Mouse (Mus musculus) hindbrain, embryonic 15.5 days (tissue): ENCODE results near the gene Pecr. TPM values are rescaled to one million over a fixed set of nuclear protein-coding genes. Genes with fewer than 3 reads are reported as not detected.
"Not testable (repeated sequence)": the region's sequence is repeated elsewhere in the genome, so short reads cannot be mapped to it uniquely, and the experiment has no call there.

Experiments used
- ATAC-seq: fragments of 200-750 bp; cut with Nextera tagmentation; 2 replicates; pipeline ENCODE4 v1.8.0; 2017; ENCODE audit warnings: low read depth, moderate number of reproducible peaks, moderate TSS enrichment; ENCODE audit not compliant: low FRiP score
- H3K27ac ChIP-seq: fragments of 300-500 bp; sonication (generic); replicated peaks from 2 replicates; pipeline ENCODE4 v1.5.1; 2015; ENCODE audit warnings: mild to moderate bottlenecking, inconsistent platforms
- H3K27me3 ChIP-seq: fragments of 300-500 bp; sonication (generic); 2 replicates; pipeline ENCODE4 v1.6.1; 2015; ENCODE audit warnings: control low read depth, inconsistent platforms
- H3K36me3 ChIP-seq: fragments of 300-500 bp; sonication (generic); 2 replicates; pipeline ENCODE4 v1.6.1; 2015; ENCODE audit warnings: control low read depth, inconsistent platforms
- H3K4me1 ChIP-seq: fragments of 300-500 bp; sonication (generic); replicated peaks from 2 replicates; pipeline ENCODE4 v1.6.1; 2015; ENCODE audit warnings: control low read depth, inconsistent platforms
- H3K4me2 ChIP-seq: fragments of 300-500 bp; sonication (generic); 2 replicates; pipeline ENCODE4 v1.6.1; 2015; ENCODE audit warnings: moderate library complexity, mild to moderate bottlenecking, inconsistent platforms
- H3K4me3 ChIP-seq: fragments of 300-500 bp; sonication (generic); 2 replicates; pipeline ENCODE4 v1.5.1; 2015; ENCODE audit warnings: mild to moderate bottlenecking, inconsistent platforms
- H3K9ac ChIP-seq: fragments of 300-500 bp; sonication (generic); 2 replicates; pipeline ENCODE4 v1.6.1; 2015; ENCODE audit warnings: inconsistent platforms
- H3K9me3 ChIP-seq: fragments of 300-500 bp; sonication (generic); 2 replicates; pipeline ENCODE4 v1.6.1; 2016; ENCODE audit warnings: control low read depth, inconsistent platforms
- WGBS: fragments of 180-500 bp; shearing (Covaris S2); methylation state at CpG from one replicate; pipeline ENCODE4 v1.1.7; 2015; 5-methylcytosine and 5-hydroxymethylcytosine counted together
- polyA plus RNA-seq: library from polyadenylated mRNA; unstranded; fragments of >200 nt; fragmentation: Nextera tagmentation; extraction: Ambion mirVana; gene quantifications from 2 replicates; pipeline ENCODE4 v1.2.1, GENCODE M21; 2015

Pecr gene
- polyA plus RNA-seq, 1 experiment from 2014 or later, result 9.5 TPM

DNA sequence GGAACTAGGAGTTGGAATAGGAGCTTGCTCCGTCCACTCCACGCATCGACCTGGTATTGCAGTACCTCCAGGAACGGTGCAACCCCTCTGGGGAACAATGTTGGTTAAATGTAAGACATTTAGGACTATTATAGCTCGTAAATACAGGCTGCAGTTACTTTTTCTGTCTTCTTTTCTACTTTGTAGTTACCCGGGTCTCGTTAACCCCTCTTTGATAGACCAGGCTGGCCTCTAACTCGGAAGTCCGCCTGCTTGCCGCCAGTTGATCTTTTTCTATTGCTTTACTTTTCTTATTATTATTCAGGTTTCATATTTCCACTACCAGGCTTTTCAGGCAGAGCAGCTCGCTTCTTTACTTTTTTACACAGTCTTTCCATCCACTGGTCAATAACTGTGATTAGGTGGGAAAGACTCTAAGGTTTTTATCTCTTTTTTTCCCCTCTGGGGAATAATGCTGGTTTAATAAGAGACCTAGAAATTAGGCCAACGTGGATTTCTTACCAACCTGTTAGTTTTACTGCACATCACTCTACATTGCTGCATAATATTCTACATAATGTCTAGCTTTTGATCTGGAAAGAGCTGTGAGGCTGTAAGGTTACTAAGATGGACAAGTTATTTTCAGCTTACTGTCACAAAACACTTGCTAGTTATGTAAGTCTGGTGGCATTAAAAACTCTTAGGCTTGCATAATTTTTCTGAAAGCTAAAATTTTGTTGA, 39.6 kb downstream of the Pecr start:
- ATAC-seq, result 0 out of 2 replicates have a peak, but pooled peaks have one; percentile 71
- Histone ChIP-seq H3K4me3 (peak overlapping the region; percentile 49), H3K27me3 (no peaks in the 10 kb centered on the region), H3K9me3 (no peaks in the 10 kb centered on the region), H3K4me2 (peak overlapping the region; percentile 56), H3K36me3 (no peaks in the 10 kb centered on the region), H3K27ac (peak overlapping the region; percentile 98), H3K4me1 (no peaks in the 10 kb centered on the region), H3K9ac (peak overlapping the region; percentile 76)
- 1% methylated on average over 12 of the region's 12 CpGs for WGBS

DNA sequence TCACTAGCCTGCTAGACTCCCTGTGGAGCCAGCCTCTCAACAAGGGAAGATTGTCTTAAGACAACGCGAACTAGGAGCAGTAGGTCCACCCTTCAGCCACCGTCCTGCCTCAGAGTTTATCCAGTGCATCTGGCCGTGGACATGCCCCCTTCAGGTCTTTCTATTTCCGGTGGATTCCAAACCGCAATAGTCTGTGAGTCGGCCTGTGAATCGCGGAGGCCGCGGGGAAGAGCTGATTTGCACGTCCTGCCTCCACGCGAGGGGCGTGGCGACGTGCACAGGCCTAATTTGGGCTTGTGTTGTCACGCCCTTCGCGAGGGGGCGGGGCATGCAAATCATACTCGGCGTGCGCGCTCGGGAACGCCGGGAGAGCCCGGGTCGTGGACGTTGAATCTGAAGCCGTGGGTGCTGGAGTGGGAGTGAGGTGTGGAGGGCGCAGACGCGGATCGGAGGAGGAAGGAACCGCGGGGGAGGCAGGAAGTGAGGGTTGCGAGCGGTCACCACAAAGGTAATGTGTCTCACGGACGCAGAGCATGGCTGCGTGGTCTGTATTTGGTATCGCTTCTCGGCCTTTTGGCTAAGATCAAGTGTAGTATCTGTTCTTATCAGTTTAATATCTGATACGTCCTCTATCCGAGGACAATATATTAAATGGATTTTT, 40.3 kb downstream of the Pecr start:
- no peaks in the 10 kb centered on the region for H3K4me1 ChIP-seq
- H3K27ac ChIP-seq, result peak overlapping the region; percentile 98
- no peaks in the 10 kb centered on the region for H3K36me3 ChIP-seq
- no peaks in the 10 kb centered on the region for H3K27me3 ChIP-seq
- H3K4me3 ChIP-seq, result peak overlapping the region; percentile 49
- under 1% methylated on average over 47 of the region's 47 CpGs for WGBS
- H3K9me3 ChIP-seq, result no peaks in the 10 kb centered on the region
- peak overlapping the region; percentile 56 for H3K4me2 ChIP-seq
- H3K9ac ChIP-seq, result peak overlapping the region; percentile 76
- ATAC-seq, result peak; percentile 96

DNA sequence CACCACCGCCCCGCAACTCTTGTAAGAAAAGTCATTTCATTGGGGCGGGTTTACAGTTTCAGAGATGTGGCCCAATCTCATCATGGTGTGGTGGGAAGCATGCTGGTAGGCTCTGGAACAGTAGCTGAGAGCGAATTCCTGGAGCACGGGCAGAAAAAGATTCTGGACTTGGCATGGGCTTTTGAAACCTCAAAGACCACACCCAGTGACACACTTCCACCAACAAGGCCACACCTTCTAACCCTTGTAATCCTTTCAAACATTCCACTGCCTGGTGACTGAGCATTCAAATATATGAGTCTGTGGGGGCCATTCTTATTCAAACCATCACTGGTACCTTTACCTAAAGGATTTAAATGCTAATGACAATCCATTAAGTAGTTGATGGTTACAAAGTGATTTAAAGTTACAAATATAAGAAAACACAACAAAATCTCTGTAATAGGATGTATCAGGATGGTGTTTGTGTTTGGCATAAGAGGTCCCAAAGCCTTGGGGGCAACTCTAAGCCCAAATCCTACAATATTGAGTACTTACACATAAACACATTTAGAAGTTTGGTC, 41.5 kb downstream of the Pecr start:
- Histone ChIP-seq H3K9ac (no peak overlapping the region), H3K4me2 (no peak overlapping the region), H3K27ac (no peak overlapping the region), H3K36me3 (no peaks in the 10 kb centered on the region), H3K9me3 (no peaks in the 10 kb centered on the region), H3K4me1 (no peaks in the 10 kb centered on the region; the same call in 1 of the 2 replicates), H3K27me3 (no peaks in the 10 kb centered on the region), H3K4me3 (no peak overlapping the region)
- 87% methylated on average over 5 of the region's 5 CpGs for WGBS
- ATAC-seq, result no peak

DNA sequence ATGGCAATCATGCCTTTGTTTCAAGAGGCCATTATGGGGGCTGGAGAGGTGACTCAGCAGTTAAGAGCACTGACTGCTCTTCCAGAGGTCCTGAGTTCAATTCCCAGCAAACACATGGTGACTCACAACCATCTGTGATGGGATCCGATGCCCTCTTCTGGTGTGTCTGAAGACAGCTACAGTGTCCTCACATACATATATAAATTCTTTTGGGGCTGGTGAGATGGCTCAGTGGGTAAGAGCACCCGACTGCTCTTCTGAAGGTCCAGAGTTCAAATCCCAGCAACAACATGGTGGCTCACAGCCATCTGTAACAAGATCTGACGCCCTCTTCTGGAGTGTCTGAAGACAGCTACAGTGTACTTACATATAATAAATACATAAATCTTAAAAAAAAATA, 45.0 kb downstream of the Pecr start:
- H3K27me3 ChIP-seq, H3K4me1 ChIP-seq, H3K4me3 ChIP-seq, H3K4me2 ChIP-seq, H3K36me3 ChIP-seq, H3K9ac ChIP-seq, H3K9me3 ChIP-seq, ATAC-seq, H3K27ac ChIP-seq: not testable (repeated sequence)
- 82% methylated on average over 3 of the region's 3 CpGs for WGBS

DNA sequence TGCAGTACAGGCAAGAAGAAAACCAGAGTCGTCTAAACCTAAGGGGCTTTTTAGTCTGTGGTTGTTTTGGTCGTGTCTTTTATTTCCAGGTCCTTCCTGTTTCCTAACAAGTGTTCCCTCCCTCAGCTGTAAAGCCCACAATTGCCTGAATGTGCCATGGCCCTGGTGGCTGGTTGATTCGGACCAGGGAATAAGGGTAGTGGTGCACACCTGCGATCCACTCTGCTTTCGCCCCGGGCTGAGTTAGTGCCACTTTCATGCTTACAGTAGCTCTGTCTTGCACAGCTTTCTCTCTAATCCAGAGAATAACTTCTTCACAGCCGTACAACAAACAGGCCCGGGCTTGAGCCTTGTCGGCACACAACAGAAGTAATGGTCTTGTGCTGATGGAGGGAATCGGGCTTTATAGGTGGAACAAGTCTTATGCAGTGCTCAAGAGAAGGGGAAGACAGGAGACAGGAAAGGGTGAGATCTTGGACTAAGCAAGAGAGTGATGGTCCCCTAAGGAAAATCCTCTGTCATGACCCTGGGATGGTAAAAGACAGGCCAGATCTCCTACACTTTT, 46.0 kb downstream of the Pecr start:
- Histone ChIP-seq H3K36me3 (no peaks in the 10 kb centered on the region), H3K9ac (no peak overlapping the region), H3K4me1 (peaks cover 8% of the 10 kb centered on the region), H3K4me2 (no peak overlapping the region), H3K4me3 (no peak overlapping the region), H3K27me3 (peaks cover 3% of the 10 kb centered on the region; the same call in 1 of the 2 replicates), H3K27ac (no peak overlapping the region), H3K9me3 (no peaks in the 10 kb centered on the region)
- no peak for ATAC-seq
- 69% methylated on average over 10 of the region's 10 CpGs for WGBS

DNA sequence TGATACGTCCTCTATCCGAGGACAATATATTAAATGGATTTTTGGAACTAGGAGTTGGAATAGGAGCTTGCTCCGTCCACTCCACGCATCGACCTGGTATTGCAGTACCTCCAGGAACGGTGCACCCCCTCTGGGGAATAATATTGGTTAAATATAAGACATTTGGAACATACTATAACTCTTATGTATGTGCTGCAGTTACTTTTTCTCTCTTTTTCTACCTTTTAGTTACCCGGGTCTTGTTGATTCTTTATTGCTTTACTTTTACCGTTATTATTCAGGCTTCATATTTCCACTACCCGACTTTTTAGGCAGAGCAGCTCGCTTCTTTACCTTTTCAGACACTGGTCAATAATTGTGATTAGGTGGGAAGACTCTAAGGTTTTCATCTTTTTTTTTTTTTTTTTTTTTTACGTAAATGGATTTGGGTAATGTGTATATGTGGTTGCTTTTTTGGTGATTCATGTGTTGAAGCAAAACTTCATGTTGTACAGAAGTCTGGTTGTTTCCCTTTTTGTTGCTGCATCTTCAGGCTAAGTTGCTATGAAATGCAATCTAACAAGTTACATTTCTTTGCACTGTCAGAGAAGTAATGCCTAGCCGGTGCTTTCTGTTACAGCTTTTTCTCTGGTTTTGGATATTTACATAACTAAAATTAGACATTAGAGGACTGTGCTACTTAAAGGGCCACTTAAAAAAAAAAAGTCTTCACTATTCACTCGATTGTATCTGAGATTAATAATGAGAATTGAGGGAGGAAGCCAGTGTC, 46.9 kb downstream of the Pecr start:
- Histone ChIP-seq H3K27ac (no peak overlapping the region), H3K4me2 (peak overlapping the region; percentile 48), H3K4me1 (peaks cover 8% of the 10 kb centered on the region), H3K9me3 (no peaks in the 10 kb centered on the region), H3K36me3 (no peaks in the 10 kb centered on the region), H3K27me3 (peaks cover 3% of the 10 kb centered on the region; the same call in 1 of the 2 replicates), H3K4me3 (peak overlapping the region; percentile 21), H3K9ac (no peak overlapping the region)
- 9% methylated on average over 13 of the region's 13 CpGs for WGBS
- ATAC-seq, result no peak; the same call in 1 of the 2 replicates

DNA sequence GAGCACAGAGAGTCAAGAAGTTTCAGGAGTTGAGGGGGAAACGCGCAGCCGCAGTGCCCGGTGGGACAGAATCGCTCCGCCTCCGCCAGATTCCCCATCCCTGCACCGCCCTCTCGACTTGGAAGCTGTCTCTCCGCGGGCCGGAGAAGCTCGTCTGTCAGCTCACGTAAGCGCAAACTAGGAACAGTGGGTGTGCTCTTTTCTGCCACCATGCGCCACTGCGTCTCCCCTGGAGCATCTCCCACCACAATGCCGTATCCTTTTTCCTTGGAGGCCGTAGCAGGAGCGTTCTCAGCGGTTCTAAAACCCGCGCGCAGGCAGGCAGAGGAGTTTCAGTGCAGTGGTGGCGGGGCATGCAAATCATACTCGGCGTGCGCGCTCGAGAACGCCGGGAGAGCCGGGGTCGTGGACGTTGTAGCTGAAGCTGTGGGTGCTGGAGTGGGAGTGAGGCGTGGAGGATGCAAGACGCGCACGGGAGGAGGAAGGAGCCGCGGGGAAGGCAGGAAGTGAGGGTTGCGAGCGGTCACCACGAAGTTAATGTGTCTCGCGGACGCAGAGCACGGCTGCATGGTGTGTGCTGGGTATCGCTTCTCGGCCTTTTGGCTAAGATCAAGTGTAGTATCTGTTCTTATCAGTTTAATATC, 47.6 kb downstream of the Pecr start:
- ATAC-seq, result peak; percentile 91
- not testable (repeated sequence) for H3K9me3 ChIP-seq, H3K36me3 ChIP-seq, H3K4me1 ChIP-seq, H3K27me3 ChIP-seq
- Histone ChIP-seq H3K4me2 (peak overlapping the region; percentile 68), H3K27ac (peak overlapping the region; percentile 84), H3K9ac (peak overlapping the region; percentile 61), H3K4me3 (peak overlapping the region; percentile 59)
- under 1% methylated on average over 37 of the region's 50 CpGs for WGBS

DNA sequence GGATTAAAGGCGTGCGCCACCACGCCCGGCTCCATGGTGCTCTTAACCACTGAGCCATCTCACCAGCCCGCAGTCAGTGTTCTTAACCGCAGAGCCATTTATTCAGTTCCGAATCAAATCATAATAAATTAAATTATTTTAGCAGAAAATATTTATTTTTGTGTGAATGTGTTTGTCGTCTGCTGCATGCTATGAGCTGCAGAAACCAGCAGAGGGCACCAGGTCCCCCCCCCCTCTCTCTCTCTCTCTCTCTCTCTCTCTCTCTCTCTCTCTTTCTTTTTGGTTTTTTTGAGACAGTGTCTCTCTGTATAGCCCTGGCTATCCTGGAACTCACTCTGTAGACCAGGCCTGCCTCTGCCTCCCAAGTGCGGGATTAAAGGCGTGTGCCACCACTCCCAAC, 51.5 kb downstream of the Pecr start:
- not testable (repeated sequence) for H3K9ac ChIP-seq, H3K4me1 ChIP-seq, H3K36me3 ChIP-seq, ATAC-seq, H3K27ac ChIP-seq, H3K4me2 ChIP-seq, H3K9me3 ChIP-seq, H3K4me3 ChIP-seq, H3K27me3 ChIP-seq
- 80% methylated on average over 10 of the region's 10 CpGs for WGBS

DNA sequence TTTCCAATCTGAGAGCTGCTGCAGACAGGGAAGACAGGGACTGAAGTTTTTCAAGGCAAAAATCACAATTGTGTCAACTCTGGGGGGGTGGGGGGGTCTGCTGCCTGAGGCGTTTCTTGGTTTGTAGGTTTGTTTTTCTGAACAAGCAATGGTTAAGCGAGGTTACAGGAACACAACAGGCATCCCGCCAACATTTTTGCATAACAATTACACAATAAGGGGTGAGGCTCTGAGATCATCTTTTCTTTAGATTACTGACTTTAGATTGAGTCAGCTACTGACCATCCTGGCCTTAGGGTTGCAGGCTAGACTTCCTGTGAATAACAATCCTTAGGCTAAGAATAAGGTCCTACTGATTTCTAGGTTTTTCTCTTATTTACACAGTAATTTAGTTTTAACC, 55.1 kb downstream of the Pecr start:
- no peak for ATAC-seq
- peaks cover 6% of the 10 kb centered on the region; the same call in 1 of the 2 replicates for H3K4me1 ChIP-seq
- H3K4me2 ChIP-seq, result no peak overlapping the region
- no peaks in the 10 kb centered on the region for H3K36me3 ChIP-seq
- H3K9ac ChIP-seq, result no peak overlapping the region
- H3K27me3 ChIP-seq, result peaks cover 5% of the 10 kb centered on the region; the same call in 1 of the 2 replicates
- no peak overlapping the region for H3K27ac ChIP-seq
- H3K4me3 ChIP-seq, result no peak overlapping the region
- WGBS, result 5% methylated on average over 3 of the region's 3 CpGs
- no peaks in the 10 kb centered on the region for H3K9me3 ChIP-seq

DNA sequence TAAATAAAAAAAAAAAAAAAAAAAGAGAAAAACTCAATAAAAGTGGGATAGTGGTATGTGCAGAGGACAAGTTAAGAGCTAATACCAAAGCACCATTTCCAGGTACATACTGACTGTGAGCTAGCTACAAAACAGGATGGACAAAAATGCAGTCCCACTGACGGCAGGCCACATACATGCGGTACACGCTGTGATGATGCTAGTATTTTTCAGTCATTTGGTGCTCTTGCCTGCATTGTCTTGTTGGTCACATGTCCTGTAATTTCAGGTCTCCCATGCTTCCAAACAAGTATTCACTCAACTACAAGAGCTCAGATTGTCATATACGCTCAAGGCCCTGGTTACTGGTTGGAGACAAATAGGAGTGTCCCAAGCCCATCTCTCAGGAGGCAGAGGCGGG, 56.6 kb downstream of the Pecr start:
- H3K9ac ChIP-seq, result no peak overlapping the region
- WGBS, result 90% methylated on average over 5 of the region's 5 CpGs
- no peak for ATAC-seq
- H3K4me1 ChIP-seq, result peaks cover 6% of the 10 kb centered on the region; the same call in 1 of the 2 replicates
- H3K4me2 ChIP-seq, result no peak overlapping the region
- H3K27me3 ChIP-seq, result 0 out of 2 replicates have a peak, but pooled peaks cover 9% of the 10 kb centered on the region
- no peaks in the 10 kb centered on the region for H3K36me3 ChIP-seq
- no peaks in the 10 kb centered on the region for H3K9me3 ChIP-seq
- no peak overlapping the region for H3K4me3 ChIP-seq
- no peak overlapping the region for H3K27ac ChIP-seq

DNA sequence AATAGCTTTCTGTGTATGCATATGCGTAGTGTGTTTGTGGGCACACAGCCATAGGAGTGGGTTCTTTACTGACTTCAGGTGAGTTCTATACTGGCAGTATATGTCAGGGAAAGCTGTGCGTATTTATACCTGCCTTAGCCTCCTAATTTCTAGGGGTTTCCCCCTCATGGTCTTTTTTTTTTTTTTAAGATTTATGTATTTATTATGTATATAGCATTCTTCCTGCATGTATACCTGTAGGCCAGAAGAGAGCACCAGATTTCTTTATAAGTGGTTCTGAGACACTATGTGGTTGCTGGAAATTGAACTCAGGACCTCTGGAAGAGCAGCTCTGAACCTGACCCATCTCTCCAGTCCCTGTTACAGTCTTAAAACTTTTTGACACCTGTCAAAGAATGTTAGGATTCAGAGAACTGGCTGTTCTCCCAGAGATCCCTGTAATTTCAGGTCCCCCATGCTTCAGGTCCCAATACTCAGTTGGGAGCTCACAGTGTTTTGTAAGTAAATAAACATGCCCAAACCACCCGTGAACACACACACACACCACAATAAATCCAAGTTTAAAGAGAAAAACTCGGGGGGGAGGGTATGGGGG, 57.1 kb downstream of the Pecr start:
- 0 out of 2 replicates have a peak, but pooled peaks cover 9% of the 10 kb centered on the region for H3K27me3 ChIP-seq
- H3K4me2 ChIP-seq, result peak overlapping the region; percentile 60
- ATAC-seq, result no peak
- H3K9ac ChIP-seq, result no peak overlapping the region
- H3K4me1 ChIP-seq, result peaks cover 6% of the 10 kb centered on the region; the same call in 1 of the 2 replicates
- H3K9me3 ChIP-seq, result no peaks in the 10 kb centered on the region
- 55% methylated on average over 4 of the region's 4 CpGs for whole genome bisulfite sequencing
- H3K36me3 ChIP-seq, result no peaks in the 10 kb centered on the region
- H3K4me3 ChIP-seq, result no peak overlapping the region
- no peak overlapping the region; the same call in 1 of the 2 replicates for H3K27ac ChIP-seq
